Mouse (Mus musculus) heart, adult 2 months (tissue): ENCODE measurements at regions not wholly inside any gene's neighbourhood (a gene's known extent, or its start where the extent isn't known, plus 50 kb on each side); places are given as distances from the start of the nearest gene placed in this dataset.
"Not testable (repeated sequence)": the region's sequence is repeated elsewhere in the genome, so short reads cannot be mapped to it uniquely, and the experiment has no call there.

Experiments used
- DNase-seq, 2 experiments: peaks; one replicate each; pipeline ENCODE4 v3.0.0; 2021
- H3K27ac ChIP-seq: fragments of 200-600 bp; 2 replicates; pipeline ENCODE4 v1.8.1; 2022
- H3K27me3 ChIP-seq: fragments of 200-500 bp; 2 replicates; pipeline ENCODE4 v1.6.1; 2012; ENCODE audit warnings: mild to moderate bottlenecking, low read length, inconsistent platforms, mixed read lengths; ENCODE audit not compliant: control insufficient read depth, insufficient read depth
- H3K36me3 ChIP-seq: fragments of 200-500 bp; 2 replicates; pipeline ENCODE4 v1.6.1; 2012; ENCODE audit warnings: low read length, inconsistent platforms; ENCODE audit not compliant: control insufficient read depth, insufficient read depth
- H3K4me1 ChIP-seq: fragments of 200-500 bp; 2 replicates; pipeline ENCODE4 v1.6.1; 2011; ENCODE audit warnings: low read length; ENCODE audit not compliant: control insufficient read depth, insufficient read depth
- H3K4me3 ChIP-seq: fragments of 200-600 bp; 2 replicates; pipeline ENCODE4 v1.8.1; 2022
- H3K79me2 ChIP-seq: fragments of 200-500 bp; replicated peaks from 2 replicates; pipeline ENCODE4 v1.6.1; 2012; ENCODE audit warnings: mild to moderate bottlenecking, inconsistent platforms, low read length, moderate library complexity, mixed read lengths; ENCODE audit not compliant: control insufficient read depth, insufficient read depth
- H3K9ac ChIP-seq: fragments of 200-500 bp; 2 replicates; pipeline ENCODE4 v1.6.1; 2012; ENCODE audit warnings: low read depth, mild to moderate bottlenecking, control low read depth, inconsistent platforms, low read length, mixed read lengths
- CTCF ChIP-seq: fragments of 200-600 bp; IDR thresholded peaks from 2 replicates; pipeline ENCODE4 v1.8.1; 2022; ENCODE audit warnings: antibody characterized with exemption, mild to moderate bottlenecking, moderate library complexity
- EP300 ChIP-seq: fragments of 200-500 bp; IDR thresholded peaks from 2 replicates; pipeline ENCODE4 v1.6.1; 2011; ENCODE audit warnings: low read depth, low read length, control low read depth; ENCODE audit not compliant: insufficient read depth
- POLR2A ChIP-seq: fragments of 200-500 bp; IDR thresholded peaks from 2 replicates; pipeline ENCODE4 v1.6.1; 2011; ENCODE audit warnings: mild to moderate bottlenecking, low read depth, low read length, control low read depth; ENCODE audit not compliant: insufficient read depth
- WGBS: fragments of 180-500 bp; shearing (Covaris S2); methylation state at CpG from one replicate; pipeline ENCODE4 v1.1.7; 2018; 5-methylcytosine and 5-hydroxymethylcytosine counted together
- intact Hi-C: fragments of 180-260 bp; cut with DNase I; formaldehyde crosslinking; loops from one replicate; pipeline ENCODE4 v1.15.1; 2025

DNA sequence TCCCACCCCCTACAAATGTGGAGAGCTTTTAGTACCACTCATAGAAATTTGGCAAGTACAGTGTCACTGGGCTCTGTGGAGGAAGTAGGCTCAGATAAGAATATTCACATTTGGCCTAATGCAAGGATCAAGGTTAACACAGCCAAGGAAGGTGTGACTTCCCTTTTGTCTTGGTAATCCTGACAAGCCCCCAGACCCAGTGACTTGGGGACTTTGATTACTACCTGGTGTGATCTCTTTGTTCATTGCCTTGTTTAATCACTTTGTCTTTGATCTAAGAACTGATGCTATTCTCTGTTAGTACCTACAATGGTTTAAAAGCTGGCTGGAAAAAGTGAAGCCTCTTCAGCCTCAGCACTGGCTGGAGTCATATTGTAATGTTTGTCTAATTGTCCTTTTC, 610.5 kb upstream of the Slc8a1 start:
- Histone ChIP-seq H3K79me2 (no peaks in the 10 kb centered on the region), H3K9ac (no peak overlapping the region), H3K4me1 (no peaks in the 10 kb centered on the region), H3K27ac (no peak overlapping the region), H3K27me3 (no peaks in the 10 kb centered on the region), H3K4me3 (no peak overlapping the region), H3K36me3 (no peaks in the 10 kb centered on the region)
- intact Hi-C loops, result no loop called here
- DNase-seq, result no peak
- no peak for TF ChIP-seq CTCF
- TF ChIP-seq EP300, result no peak
- no peak for TF ChIP-seq POLR2A

DNA sequence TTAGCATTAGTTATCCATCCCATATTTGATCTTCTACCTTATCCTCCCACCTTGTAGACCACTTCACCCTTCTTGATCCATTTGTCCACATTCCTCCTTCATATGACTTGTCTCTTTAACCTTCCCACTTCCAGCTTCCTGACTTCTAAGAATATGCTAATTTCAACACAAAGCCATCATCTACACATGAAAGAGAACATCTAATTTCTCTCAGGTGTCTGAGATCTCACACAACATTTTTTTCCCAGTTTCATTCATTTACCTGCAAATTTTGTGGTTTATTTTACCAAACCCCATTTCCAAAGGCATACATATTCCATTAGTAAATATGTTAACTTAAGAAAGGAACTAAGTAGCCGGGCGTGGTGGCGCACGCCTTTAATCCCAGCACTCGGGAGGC, 593.3 kb upstream of the Slc8a1 start:
- 89% methylated on average over 5 of the region's 5 CpGs for WGBS
- Histone ChIP-seq H3K79me2 (no peaks in the 10 kb centered on the region), H3K4me3 (no peak overlapping the region), H3K27ac (no peak overlapping the region), H3K36me3 (no peaks in the 10 kb centered on the region), H3K27me3 (no peaks in the 10 kb centered on the region), H3K4me1 (no peaks in the 10 kb centered on the region), H3K9ac (no peak overlapping the region)
- intact Hi-C loops, result no loop called here
- DNase-seq, result no peak
- TF ChIP-seq EP300 (no peak), POLR2A (no peak), CTCF (no peak)

DNA sequence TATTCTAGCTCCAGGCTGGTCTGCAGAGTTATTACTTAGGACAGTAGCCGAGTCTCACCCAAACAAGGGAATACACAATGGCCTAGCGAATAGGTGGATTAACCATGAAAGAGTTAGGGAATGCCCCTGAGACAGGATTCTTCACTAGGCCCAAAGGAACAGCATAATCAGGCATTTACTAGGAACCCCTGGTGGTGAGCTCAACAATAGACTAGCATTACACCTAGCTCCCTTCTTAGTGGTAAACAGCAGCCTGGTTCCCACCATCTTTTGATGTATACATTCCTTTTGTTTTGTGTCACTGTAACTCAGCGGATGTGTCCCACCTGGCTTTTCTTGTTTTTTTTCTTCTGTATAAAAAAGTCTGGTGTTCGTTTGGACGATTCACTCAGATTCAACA, 574.0 kb upstream of the Slc8a1 start:
- intact Hi-C loops, result no loop called here
- no peak for DNase-seq
- no peak for TF ChIP-seq CTCF
- TF ChIP-seq POLR2A, result no peak
- TF ChIP-seq EP300, result no peak

DNA sequence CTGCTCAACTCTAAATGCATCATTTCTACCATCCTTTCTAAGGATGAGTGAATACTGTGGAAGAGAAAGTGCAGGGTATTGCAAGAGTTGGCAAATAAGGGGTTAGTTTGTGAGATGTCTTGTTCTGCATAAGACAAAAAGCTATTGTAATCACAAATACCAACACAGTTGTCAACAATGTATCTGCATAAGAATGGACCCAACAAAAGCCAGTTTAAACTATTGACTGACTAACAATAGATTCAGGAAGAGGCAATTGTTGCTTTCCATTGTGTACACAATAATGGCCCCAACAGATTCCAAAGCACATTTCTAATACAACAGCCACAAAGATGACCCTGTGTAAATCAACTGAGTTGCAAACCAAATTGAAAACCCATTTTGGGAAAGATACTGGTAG, 568.2 kb upstream of the Slc8a1 start:
- no peaks in the 10 kb centered on the region for H3K27me3 ChIP-seq
- no peak overlapping the region for H3K27ac ChIP-seq
- no peak for DNase-seq
- H3K79me2 ChIP-seq, result no peaks in the 10 kb centered on the region
- H3K4me3 ChIP-seq, result no peak overlapping the region
- TF ChIP-seq POLR2A (no peak), CTCF (no peak), EP300 (no peak)
- no peaks in the 10 kb centered on the region for H3K4me1 ChIP-seq
- H3K36me3 ChIP-seq, result no peaks in the 10 kb centered on the region
- H3K9ac ChIP-seq, result no peak overlapping the region
- intact Hi-C loops, result no loop called here

More for the DNA sequence above, 574.0 kb upstream of the Slc8a1 start:
- Histone ChIP-seq H3K4me1 (no peaks in the 10 kb centered on the region), H3K9ac (no peak overlapping the region), H3K79me2 (no peaks in the 10 kb centered on the region), H3K27ac (no peak overlapping the region), H3K4me3 (no peak overlapping the region), H3K36me3 (no peaks in the 10 kb centered on the region), H3K27me3 (no peaks in the 10 kb centered on the region)
- WGBS, result 85% methylated on average over 5 of the region's 5 CpGs

DNA sequence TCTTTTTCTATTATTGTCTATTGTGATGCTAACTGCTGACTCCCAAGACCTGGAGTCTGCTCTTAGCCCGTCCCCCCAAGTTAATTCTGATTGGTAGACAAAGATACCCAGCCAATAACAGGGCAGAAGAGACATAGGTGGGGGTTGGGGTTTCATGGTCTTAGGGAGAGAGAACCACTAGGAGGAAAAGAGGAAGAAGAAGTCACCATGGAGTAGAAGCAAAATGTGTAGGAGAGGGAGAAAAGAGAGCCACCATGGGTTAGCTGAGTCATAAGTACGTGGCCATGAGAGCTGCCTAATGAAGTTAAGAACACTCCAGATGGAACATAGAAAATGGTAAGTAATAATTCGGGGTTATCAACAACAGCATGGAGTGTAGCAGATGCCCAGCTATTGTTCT, 539.6 kb upstream of the Slc8a1 start:
- Histone ChIP-seq H3K4me3 (no peak overlapping the region), H3K9ac (no peak overlapping the region), H3K27ac (no peak overlapping the region), H3K4me1 (no peaks in the 10 kb centered on the region), H3K36me3 (no peaks in the 10 kb centered on the region), H3K79me2 (no peaks in the 10 kb centered on the region), H3K27me3 (no peaks in the 10 kb centered on the region)
- intact Hi-C loops, result no loop called here
- 74% methylated on average over 3 of the region's 3 CpGs for WGBS
- TF ChIP-seq CTCF, result no peak
- no peak for DNase-seq

DNA sequence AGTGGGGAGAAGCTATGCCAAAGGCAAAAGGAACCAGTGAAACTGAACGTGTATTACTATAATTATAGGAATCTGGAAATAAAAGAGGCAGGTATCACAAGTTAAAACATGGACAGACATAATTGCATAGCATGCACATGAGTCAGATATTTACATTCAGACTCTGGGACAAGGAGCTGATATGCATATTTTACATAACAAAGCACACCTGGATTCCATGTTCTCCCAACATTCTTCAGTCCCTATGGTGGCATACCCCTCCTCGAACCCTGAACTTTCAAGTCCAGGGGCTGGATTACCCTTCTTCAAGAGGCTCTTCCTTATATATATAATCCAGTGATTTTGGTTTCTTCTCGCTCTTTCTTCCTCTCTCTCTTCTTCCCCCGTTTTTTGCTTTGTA, 535.8 kb upstream of the Slc8a1 start:
- no peak for DNase-seq
- H3K27ac ChIP-seq, result no peak overlapping the region
- no peak overlapping the region for H3K4me3 ChIP-seq
- intact Hi-C loops, result no loop called here
- no peaks in the 10 kb centered on the region for H3K4me1 ChIP-seq
- H3K27me3 ChIP-seq, result no peaks in the 10 kb centered on the region
- TF ChIP-seq POLR2A (no peak), EP300 (no peak), CTCF (no peak)
- H3K9ac ChIP-seq, result no peak overlapping the region
- H3K79me2 ChIP-seq, result no peaks in the 10 kb centered on the region
- no peaks in the 10 kb centered on the region for H3K36me3 ChIP-seq
- WGBS, result 71% methylated on average over 4 of the region's 4 CpGs

DNA sequence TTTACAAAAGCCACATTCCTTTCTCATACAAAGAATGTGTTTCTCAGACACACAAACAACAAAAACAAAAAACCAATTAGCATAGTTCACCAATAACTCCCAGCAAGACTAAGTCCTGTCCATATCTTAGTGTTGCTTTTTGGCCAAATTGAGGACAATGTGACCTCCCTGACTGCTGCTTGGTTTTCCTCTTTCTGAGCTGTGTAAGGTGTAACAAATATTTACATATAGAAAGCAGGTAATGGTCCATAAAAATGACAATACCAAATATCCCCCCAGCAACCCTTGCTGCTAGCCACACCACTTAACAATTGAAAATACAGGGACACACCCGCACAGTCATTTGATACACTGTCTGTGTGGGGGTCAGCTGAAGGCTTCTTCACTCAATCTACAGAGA, 534.7 kb upstream of the Slc8a1 start:
- H3K27me3 ChIP-seq, result no peaks in the 10 kb centered on the region
- H3K27ac ChIP-seq, result no peak overlapping the region
- no peak for TF ChIP-seq POLR2A
- TF ChIP-seq CTCF, result no peak
- TF ChIP-seq EP300, result no peak
- no peaks in the 10 kb centered on the region for H3K36me3 ChIP-seq
- no peak overlapping the region for H3K4me3 ChIP-seq
- intact Hi-C loops, result no loop called here
- 94% methylated on average over 1 of the region's 1 CpGs for WGBS
- H3K4me1 ChIP-seq, result no peaks in the 10 kb centered on the region
- no peak for DNase-seq
- H3K79me2 ChIP-seq, result no peaks in the 10 kb centered on the region
- H3K9ac ChIP-seq, result no peak overlapping the region

DNA sequence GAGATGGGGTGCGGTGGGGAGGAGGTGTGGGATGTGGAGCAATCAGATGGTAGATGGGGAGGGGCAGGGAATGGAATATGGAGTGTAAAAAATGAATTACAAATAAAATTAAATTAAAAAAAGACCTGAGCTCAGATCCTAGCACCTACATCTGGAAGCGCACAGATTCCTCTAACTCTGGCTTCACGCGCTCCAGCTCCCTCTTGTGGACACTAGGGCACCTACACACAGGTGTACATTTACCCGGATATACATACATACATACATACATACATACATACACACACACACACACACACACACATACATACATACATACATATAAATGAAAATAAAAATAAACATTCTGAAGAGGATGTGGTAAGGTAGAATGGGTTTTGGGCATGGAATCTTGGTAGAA, 528.7 kb upstream of the Slc8a1 start:
- H3K36me3 ChIP-seq, H3K79me2 ChIP-seq, DNase-seq, H3K27ac ChIP-seq, H3K4me1 ChIP-seq, H3K9ac ChIP-seq, intact Hi-C loops, H3K4me3 ChIP-seq, H3K27me3 ChIP-seq: not testable (repeated sequence)
- 89% methylated on average over 5 of the region's 5 CpGs for WGBS
